Mouse (Mus musculus) hindbrain, embryonic 15.5 days (tissue): Measurements from ENCODE around the gene Ube2r2. TPM values are rescaled to one million over a fixed set of nuclear protein-coding genes. Genes with fewer than 3 reads are reported as not detected.

ENCODE experiments used
- ATAC-seq: fragments of 200-750 bp; cut with Nextera tagmentation; 2 replicates; pipeline ENCODE4 v1.8.0; 2017; ENCODE audit warnings: low read depth, moderate number of reproducible peaks, moderate TSS enrichment; ENCODE audit not compliant: low FRiP score
- H3K27ac ChIP-seq: fragments of 300-500 bp; sonication (generic); replicated peaks from 2 replicates; pipeline ENCODE4 v1.5.1; 2015; ENCODE audit warnings: mild to moderate bottlenecking, inconsistent platforms
- H3K27me3 ChIP-seq: fragments of 300-500 bp; sonication (generic); 2 replicates; pipeline ENCODE4 v1.6.1; 2015; ENCODE audit warnings: control low read depth, inconsistent platforms
- H3K36me3 ChIP-seq: fragments of 300-500 bp; sonication (generic); 2 replicates; pipeline ENCODE4 v1.6.1; 2015; ENCODE audit warnings: control low read depth, inconsistent platforms
- H3K4me1 ChIP-seq: fragments of 300-500 bp; sonication (generic); replicated peaks from 2 replicates; pipeline ENCODE4 v1.6.1; 2015; ENCODE audit warnings: control low read depth, inconsistent platforms
- H3K4me2 ChIP-seq: fragments of 300-500 bp; sonication (generic); 2 replicates; pipeline ENCODE4 v1.6.1; 2015; ENCODE audit warnings: moderate library complexity, mild to moderate bottlenecking, inconsistent platforms
- H3K4me3 ChIP-seq: fragments of 300-500 bp; sonication (generic); 2 replicates; pipeline ENCODE4 v1.5.1; 2015; ENCODE audit warnings: mild to moderate bottlenecking, inconsistent platforms
- H3K9ac ChIP-seq: fragments of 300-500 bp; sonication (generic); 2 replicates; pipeline ENCODE4 v1.6.1; 2015; ENCODE audit warnings: inconsistent platforms
- H3K9me3 ChIP-seq: fragments of 300-500 bp; sonication (generic); 2 replicates; pipeline ENCODE4 v1.6.1; 2016; ENCODE audit warnings: control low read depth, inconsistent platforms
- WGBS: fragments of 180-500 bp; shearing (Covaris S2); methylation state at CpG from one replicate; pipeline ENCODE4 v1.1.7; 2015; 5-methylcytosine and 5-hydroxymethylcytosine counted together
- polyA plus RNA-seq: library from polyadenylated mRNA; unstranded; fragments of >200 nt; fragmentation: Nextera tagmentation; extraction: Ambion mirVana; gene quantifications from 2 replicates; pipeline ENCODE4 v1.2.1, GENCODE M21; 2015

The Ube2r2 gene
- polyA plus RNA-seq, 1 experiment from 2014 or later = 58.5 TPM

GRCm38 (mm10) chr4:41158251-41158650 is 22.7 kb downstream of the Ube2r2 start:
- 0 out of 2 replicates have a peak, but pooled peaks cover 3% of the 10 kb centered on the region for H3K4me1 ChIP-seq
- ATAC-seq = no peak
- no peak overlapping the region for H3K4me2 ChIP-seq
- H3K36me3 ChIP-seq = no peaks in the 10 kb centered on the region
- WGBS = 90% methylated on average over 1 of the region's 1 CpGs
- H3K4me3 ChIP-seq = no peak overlapping the region
- no peak overlapping the region for H3K27ac ChIP-seq
- no peak overlapping the region for H3K9ac ChIP-seq
- H3K27me3 ChIP-seq = no peaks in the 10 kb centered on the region
- H3K9me3 ChIP-seq = no peaks in the 10 kb centered on the region

DNA sequence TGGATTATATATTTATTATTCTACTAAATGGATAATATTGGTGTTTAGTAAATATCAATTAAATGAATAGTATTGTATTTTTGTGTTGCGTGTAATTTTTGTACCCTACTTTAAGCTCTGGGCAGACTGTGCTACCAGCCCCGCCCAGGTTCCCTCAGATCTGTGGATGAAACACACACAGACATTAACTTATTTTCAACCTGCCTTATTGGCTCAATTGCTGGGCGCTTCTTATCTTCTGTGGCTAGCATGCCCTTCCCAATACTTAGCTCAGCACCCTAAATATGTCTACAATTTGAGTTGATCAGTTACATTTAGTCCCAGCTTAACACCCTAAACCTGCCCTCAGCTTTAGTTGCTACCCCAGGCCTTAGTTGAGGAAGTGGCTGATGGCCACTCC is 25.7 kb downstream of the Ube2r2 start:
- ATAC-seq = no peak
- Histone ChIP-seq H3K36me3 (no peaks in the 10 kb centered on the region), H3K9me3 (no peaks in the 10 kb centered on the region), H3K4me2 (no peak overlapping the region), H3K27me3 (no peaks in the 10 kb centered on the region), H3K4me3 (no peak overlapping the region), H3K27ac (no peak overlapping the region), H3K9ac (no peak overlapping the region), H3K4me1 (0 out of 2 replicates have a peak, but pooled peaks cover 10% of the 10 kb centered on the region)
- WGBS = 97% methylated on average over 3 of the region's 3 CpGs

- 17% methylated on average over 2 of the region's 2 CpGs for WGBS
- no peak for ATAC-seq
- Histone ChIP-seq H3K27me3 (no peaks in the 10 kb centered on the region), H3K4me1 (0 out of 2 replicates have a peak, but pooled peaks cover 6% of the 10 kb centered on the region), H3K4me2 (no peak overlapping the region), H3K36me3 (no peaks in the 10 kb centered on the region; the same call in 1 of the 2 replicates), H3K9me3 (no peaks in the 10 kb centered on the region), H3K4me3 (no peak overlapping the region), H3K27ac (peak overlapping the region; percentile 4), H3K9ac (no peak overlapping the region)
These were observed 29.4 kb downstream of the Ube2r2 start for GRCm38 (mm10) chr4:41164974-41165373.

DNA sequence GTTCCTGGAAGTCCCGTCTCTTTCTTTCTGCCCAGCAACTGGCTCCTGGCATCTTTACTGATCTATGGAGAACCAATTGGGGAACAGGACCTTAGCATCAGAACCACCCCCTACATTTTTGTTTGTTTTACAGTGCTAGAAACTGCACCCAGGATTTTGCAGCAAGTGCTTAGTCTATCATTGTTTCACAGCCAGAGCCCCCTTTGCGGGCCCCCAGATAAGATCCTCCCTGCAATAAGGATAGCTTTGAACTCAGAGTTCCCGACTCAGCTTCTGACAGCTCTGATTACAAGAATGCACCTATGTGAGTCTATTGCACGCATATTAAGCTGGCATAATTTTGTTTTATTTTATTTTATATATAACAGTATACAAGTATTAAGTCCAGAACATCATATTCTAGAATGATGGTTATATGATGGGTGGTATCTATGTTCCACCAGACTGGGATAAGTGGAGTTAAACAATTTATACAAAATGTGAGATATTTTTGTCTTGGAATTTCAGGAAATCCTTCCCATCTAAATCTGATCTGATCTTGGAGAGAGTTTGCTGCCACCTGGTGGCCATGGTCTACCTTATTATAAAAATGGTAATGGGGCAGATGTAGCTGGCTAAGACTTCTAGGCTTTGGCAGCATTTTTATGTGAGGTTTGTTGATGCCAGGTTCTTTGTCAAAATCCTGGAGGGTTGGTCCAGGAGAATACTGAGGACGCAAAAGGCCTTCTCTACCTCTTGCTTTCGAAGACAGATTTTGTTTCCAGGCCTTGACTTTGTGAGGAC is 30.3 kb downstream of the Ube2r2 start:
- 72% methylated on average over 6 of the region's 6 CpGs for WGBS
- H3K4me2 ChIP-seq = no peak overlapping the region
- H3K4me3 ChIP-seq = no peak overlapping the region
- no peaks in the 10 kb centered on the region for H3K27me3 ChIP-seq
- peak; percentile 47; the same call in 1 of the 2 replicates for ATAC-seq
- no peaks in the 10 kb centered on the region; the same call in 1 of the 2 replicates for H3K36me3 ChIP-seq
- no peak overlapping the region for H3K9ac ChIP-seq
- H3K9me3 ChIP-seq = no peaks in the 10 kb centered on the region
- H3K4me1 ChIP-seq = 0 out of 2 replicates have a peak, but pooled peaks cover 6% of the 10 kb centered on the region
- peak overlapping the region; percentile 4; the same call in 1 of the 2 replicates for H3K27ac ChIP-seq

GRCm38 (mm10) chr4:41170970-41171369 is 35.4 kb downstream of the Ube2r2 start:
- H3K4me3 ChIP-seq = no peak overlapping the region
- H3K27ac ChIP-seq = no peak overlapping the region
- WGBS = 85% methylated on average over 2 of the region's 2 CpGs

DNA sequence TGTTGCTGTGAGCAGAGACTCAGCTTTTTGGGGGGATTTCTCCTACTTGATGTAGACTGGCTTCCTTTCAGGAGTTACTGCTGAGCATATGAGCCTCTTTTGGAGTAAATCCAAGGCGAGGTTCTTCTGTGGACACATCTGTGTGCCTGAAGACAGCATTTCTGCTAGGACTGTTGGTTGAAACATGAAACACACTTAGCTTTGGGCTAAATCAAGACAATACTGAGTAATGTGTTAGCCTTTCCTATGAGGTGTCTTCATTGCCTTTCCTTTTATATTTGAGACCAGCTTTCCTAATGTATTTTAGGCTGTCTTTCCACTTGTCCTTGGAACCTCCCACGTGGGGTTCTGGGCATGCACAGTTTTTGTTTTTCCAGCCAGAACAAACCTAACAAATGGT is 39.1 kb downstream of the Ube2r2 start:
- Histone ChIP-seq H3K36me3 (peaks cover 17% of the 10 kb centered on the region; the same call in 1 of the 2 replicates), H3K9me3 (no peaks in the 10 kb centered on the region), H3K27me3 (no peaks in the 10 kb centered on the region), H3K4me1 (no peaks in the 10 kb centered on the region), H3K4me2 (no peak overlapping the region), H3K4me3 (no peak overlapping the region), H3K27ac (no peak overlapping the region), H3K9ac (no peak overlapping the region)
- WGBS = 85% methylated on average over 2 of the region's 2 CpGs
- no peak for ATAC-seq

More at GRCm38 (mm10) chr4:41170970-41171369, 35.4 kb downstream of the Ube2r2 start:
- H3K36me3 ChIP-seq = peaks cover 7% of the 10 kb centered on the region; the same call in 1 of the 2 replicates
- H3K4me1 ChIP-seq = no peaks in the 10 kb centered on the region
- no peak for ATAC-seq
- H3K4me2 ChIP-seq = no peak overlapping the region
- no peaks in the 10 kb centered on the region for H3K27me3 ChIP-seq
- H3K9me3 ChIP-seq = no peaks in the 10 kb centered on the region
- no peak overlapping the region for H3K9ac ChIP-seq

GRCm38 (mm10) chr4:41179825-41180725 is 44.5 kb downstream of the Ube2r2 start:
- Histone ChIP-seq H3K9ac (no peak overlapping the region), H3K27me3 (no peaks in the 10 kb centered on the region), H3K4me1 (no peaks in the 10 kb centered on the region), H3K27ac (no peak overlapping the region), H3K9me3 (no peaks in the 10 kb centered on the region), H3K4me2 (no peak overlapping the region), H3K4me3 (no peak overlapping the region), H3K36me3 (peaks cover 28% of the 10 kb centered on the region)
- peak; percentile 17; the same call in 1 of the 2 replicates for ATAC-seq
- 87% methylated on average over 15 of the region's 15 CpGs for WGBS

- ATAC-seq = no peak
- no peaks in the 10 kb centered on the region for H3K4me1 ChIP-seq
- H3K4me2 ChIP-seq = no peak overlapping the region
- H3K4me3 ChIP-seq = no peak overlapping the region
- H3K9ac ChIP-seq = no peak overlapping the region
- no peak overlapping the region for H3K27ac ChIP-seq
- WGBS = 93% methylated on average over 2 of the region's 2 CpGs
- H3K36me3 ChIP-seq = peaks cover 48% of the 10 kb centered on the region
- H3K27me3 ChIP-seq = no peaks in the 10 kb centered on the region
- H3K9me3 ChIP-seq = no peaks in the 10 kb centered on the region
These were observed 54.3 kb downstream of the Ube2r2 start for GRCm38 (mm10) chr4:41189809-41190208.

DNA sequence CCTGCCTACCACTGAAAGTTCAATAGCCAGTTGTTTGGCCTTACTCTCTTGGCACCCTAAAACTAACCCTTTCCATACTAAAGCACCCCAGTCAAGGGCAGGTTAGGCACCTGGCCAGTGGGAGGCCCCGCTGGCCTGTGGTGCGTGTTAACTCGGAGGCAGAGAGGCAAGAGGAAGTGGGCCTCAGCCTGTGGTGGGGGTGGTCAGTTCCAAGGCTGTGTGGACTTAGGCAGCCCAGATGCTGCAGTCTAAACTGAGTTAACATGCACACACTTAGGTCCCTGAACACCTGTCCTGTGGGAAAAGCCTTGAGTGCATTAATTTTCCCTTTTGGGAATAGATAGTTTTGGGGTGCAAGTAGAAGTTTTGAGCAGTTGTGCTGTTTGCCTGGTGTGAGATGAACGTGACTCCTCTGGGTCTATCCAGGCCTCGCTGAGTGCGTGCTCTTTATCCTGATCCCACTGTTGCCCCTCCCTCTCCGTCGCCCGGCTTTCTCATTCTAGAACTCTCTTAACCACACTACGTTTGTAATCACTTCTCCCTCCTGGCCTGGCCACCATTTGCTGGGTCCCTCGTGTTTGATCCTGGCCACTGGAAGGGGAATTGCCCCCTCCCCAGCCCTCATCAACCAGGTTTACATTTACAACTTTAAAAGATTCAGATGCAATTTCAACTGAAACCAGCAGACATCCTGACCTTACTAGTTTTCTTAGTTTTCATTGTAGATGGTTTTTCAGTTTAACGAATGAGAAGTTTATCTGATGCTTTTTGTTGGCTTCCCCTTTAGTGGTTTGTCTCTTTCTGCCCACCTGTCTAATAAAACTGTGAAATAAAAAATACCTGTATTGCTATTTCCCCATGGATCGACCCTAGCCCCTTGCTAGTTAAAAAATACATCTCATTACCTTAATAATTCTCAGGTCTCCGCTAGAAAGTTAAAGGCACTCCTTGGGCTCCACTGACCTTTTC is 57.3 kb downstream of the Ube2r2 start:
- peaks cover 73% of the 10 kb centered on the region for H3K36me3 ChIP-seq
- no peak for ATAC-seq
- no peaks in the 10 kb centered on the region for H3K4me1 ChIP-seq
- H3K4me3 ChIP-seq = no peak overlapping the region
- WGBS = 78% methylated on average over 14 of the region's 14 CpGs
- no peaks in the 10 kb centered on the region for H3K27me3 ChIP-seq
- H3K27ac ChIP-seq = no peak overlapping the region
- no peak overlapping the region for H3K9ac ChIP-seq
- no peak overlapping the region for H3K4me2 ChIP-seq
- no peaks in the 10 kb centered on the region for H3K9me3 ChIP-seq

GRCm38 (mm10) chr4:41195328-41195727 is 59.8 kb downstream of the Ube2r2 start:
- no peak for ATAC-seq

More at GRCm38 (mm10) chr4:41195328-41195727, 59.8 kb downstream of the Ube2r2 start:
- Histone ChIP-seq H3K9ac (no peak overlapping the region), H3K36me3 (peaks cover 86% of the 10 kb centered on the region), H3K27me3 (no peaks in the 10 kb centered on the region), H3K27ac (no peak overlapping the region), H3K4me1 (no peaks in the 10 kb centered on the region), H3K4me3 (no peak overlapping the region), H3K9me3 (no peaks in the 10 kb centered on the region), H3K4me2 (no peak overlapping the region)
- 95% methylated on average over 15 of the region's 15 CpGs for WGBS
